Mouse (Mus musculus): ENCODE data around the gene Tbx19. TPM values are rescaled to one million over a fixed set of nuclear protein-coding genes. Genes with fewer than 3 reads are reported as not detected.

Gene Tbx19
- polyA plus RNA-seq, 1 experiment from 2014 or later = not detected

GRCm38 (mm10) chr1:165132187-165132877, 28.2 kb downstream of the Tbx19 start:
- Histone ChIP-seq H3K9me3 (no peaks in the 10 kb centered on the region), H3K4me2 (no peak overlapping the region), H3K36me3 (replicated peaks) (no peaks in the 10 kb centered on the region), H3K9ac (no peak overlapping the region), H3K27ac (no peak overlapping the region), H3K27me3 (no peaks in the 10 kb centered on the region), H3K4me3 (replicated peaks) (no peak overlapping the region), H3K4me1 (no peaks in the 10 kb centered on the region)
- peak; percentile 44; the same call in 1 of the 2 replicates for ATAC-seq (ENCODE audit: low FRiP score)
- WGBS = 77% methylated on average over 14 of the region's 14 CpGs

- H3K27me3 ChIP-seq = no peaks in the 10 kb centered on the region
- ATAC-seq (ENCODE audit: low FRiP score) = no peak
- H3K4me3 ChIP-seq (replicated peaks) = no peak overlapping the region
- no peak overlapping the region for H3K27ac ChIP-seq
- WGBS = 71% methylated on average over 5 of the region's 5 CpGs
- no peaks in the 10 kb centered on the region for H3K36me3 ChIP-seq (replicated peaks)
- H3K9ac ChIP-seq = no peak overlapping the region
- no peaks in the 10 kb centered on the region for H3K4me1 ChIP-seq
- no peaks in the 10 kb centered on the region for H3K9me3 ChIP-seq
- no peak overlapping the region for H3K4me2 ChIP-seq
Observed at GRCm38 (mm10) chr1:165129573-165129972, 31.0 kb downstream of the Tbx19 start.

GRCm38 (mm10) chr1:165121096-165121495, 39.5 kb downstream of the Tbx19 start:
- Histone ChIP-seq H3K9me3 (no peaks in the 10 kb centered on the region), H3K27me3 (peaks cover 14% of the 10 kb centered on the region), H3K9ac (no peak overlapping the region), H3K4me1 (peaks cover 15% of the 10 kb centered on the region; the same call in 1 of the 2 replicates), H3K36me3 (replicated peaks) (no peaks in the 10 kb centered on the region), H3K27ac (no peak overlapping the region), H3K4me3 (replicated peaks) (no peak overlapping the region), H3K4me2 (no peak overlapping the region)
- ATAC-seq (ENCODE audit: low FRiP score) = no peak
- 88% methylated on average over 7 of the region's 7 CpGs for WGBS

- ATAC-seq (ENCODE audit: low FRiP score) = peak; percentile 85
- peaks cover 14% of the 10 kb centered on the region for H3K27me3 ChIP-seq
- no peaks in the 10 kb centered on the region for H3K9me3 ChIP-seq
- H3K4me3 ChIP-seq (replicated peaks) = no peak overlapping the region
- no peak overlapping the region for H3K27ac ChIP-seq
- H3K4me2 ChIP-seq = no peak overlapping the region; the same call in 1 of the 2 replicates
- H3K4me1 ChIP-seq = peaks cover 15% of the 10 kb centered on the region; the same call in 1 of the 2 replicates
- no peak overlapping the region for H3K9ac ChIP-seq
- 21% methylated on average over 21 of the region's 21 CpGs for WGBS
- no peaks in the 10 kb centered on the region for H3K36me3 ChIP-seq (replicated peaks)
Observed at GRCm38 (mm10) chr1:165120349-165120898, 40.1 kb downstream of the Tbx19 start.

- no peaks in the 10 kb centered on the region for H3K9me3 ChIP-seq
- ATAC-seq (ENCODE audit: low FRiP score) = peak; percentile 37
- no peak overlapping the region for H3K27ac ChIP-seq
- WGBS = 7% methylated on average over 9 of the region's 9 CpGs
- peak overlapping the region; percentile 36 for H3K4me2 ChIP-seq
- peaks cover 15% of the 10 kb centered on the region; the same call in 1 of the 2 replicates for H3K4me1 ChIP-seq
- H3K36me3 ChIP-seq (replicated peaks) = no peaks in the 10 kb centered on the region
- peaks cover 14% of the 10 kb centered on the region for H3K27me3 ChIP-seq
- H3K4me3 ChIP-seq (replicated peaks) = 0 out of 2 replicates have a peak overlapping the region, but pooled peaks have one; percentile 3
- no peak overlapping the region for H3K9ac ChIP-seq
Observed at GRCm38 (mm10) chr1:165119760-165120159, 40.8 kb downstream of the Tbx19 start.

- Histone ChIP-seq H3K27ac (no peak overlapping the region), H3K27me3 (peaks cover 14% of the 10 kb centered on the region), H3K36me3 (replicated peaks) (no peaks in the 10 kb centered on the region), H3K9ac (no peak overlapping the region), H3K9me3 (no peaks in the 10 kb centered on the region), H3K4me2 (no peak overlapping the region), H3K4me3 (replicated peaks) (no peak overlapping the region), H3K4me1 (peaks cover 15% of the 10 kb centered on the region; the same call in 1 of the 2 replicates)
- 45% methylated on average over 15 of the region's 15 CpGs for WGBS
- ATAC-seq (ENCODE audit: low FRiP score) = no peak
Observed at GRCm38 (mm10) chr1:165119011-165119726, 41.4 kb downstream of the Tbx19 start.

- H3K9ac ChIP-seq = no peak overlapping the region
- no peak for ATAC-seq (ENCODE audit: low FRiP score)
Observed at GRCm38 (mm10) chr1:165114460-165115175, 46.0 kb downstream of the Tbx19 start.

GRCm38 (mm10) chr1:165113700-165114099, 46.9 kb downstream of the Tbx19 start:
- Histone ChIP-seq H3K27ac (no peak overlapping the region), H3K9me3 (no peaks in the 10 kb centered on the region), H3K27me3 (0 out of 2 replicates have a peak, but pooled peaks cover 4% of the 10 kb centered on the region), H3K4me1 (peaks cover 10% of the 10 kb centered on the region), H3K4me2 (no peak overlapping the region), H3K36me3 (replicated peaks) (no peaks in the 10 kb centered on the region), H3K9ac (no peak overlapping the region), H3K4me3 (replicated peaks) (no peak overlapping the region)
- 23% methylated on average over 11 of the region's 11 CpGs for WGBS
- ATAC-seq (ENCODE audit: low FRiP score) = peak; percentile 45

More at GRCm38 (mm10) chr1:165114460-165115175, 46.0 kb downstream of the Tbx19 start:
- H3K27ac ChIP-seq = no peak overlapping the region
- WGBS = 46% methylated on average over 17 of the region's 17 CpGs
- 0 out of 2 replicates have a peak, but pooled peaks cover 4% of the 10 kb centered on the region for H3K27me3 ChIP-seq
- no peaks in the 10 kb centered on the region for H3K36me3 ChIP-seq (replicated peaks)
- H3K9me3 ChIP-seq = no peaks in the 10 kb centered on the region
- H3K4me3 ChIP-seq (replicated peaks) = no peak overlapping the region
- no peak overlapping the region; the same call in 1 of the 2 replicates for H3K4me2 ChIP-seq
- H3K4me1 ChIP-seq = peaks cover 17% of the 10 kb centered on the region

GRCm38 (mm10) chr1:165110659-165111058, 49.9 kb downstream of the Tbx19 start:
- Histone ChIP-seq H3K4me3 (replicated peaks) (no peak overlapping the region), H3K9ac (no peak overlapping the region), H3K4me2 (no peak overlapping the region), H3K4me1 (peaks cover 15% of the 10 kb centered on the region), H3K27ac (no peak overlapping the region), H3K9me3 (no peaks in the 10 kb centered on the region), H3K27me3 (no peaks in the 10 kb centered on the region), H3K36me3 (replicated peaks) (no peaks in the 10 kb centered on the region)
- no peak for ATAC-seq (ENCODE audit: low FRiP score)
- WGBS = 56% methylated on average over 2 of the region's 2 CpGs

GRCm38 (mm10) chr1:165109135-165109534, 51.4 kb downstream of the Tbx19 start:
- H3K9me3 ChIP-seq = no peaks in the 10 kb centered on the region
- no peaks in the 10 kb centered on the region for H3K27me3 ChIP-seq
- no peak for ATAC-seq (ENCODE audit: low FRiP score)
- no peaks in the 10 kb centered on the region for H3K36me3 ChIP-seq (replicated peaks)
- H3K27ac ChIP-seq = no peak overlapping the region; the same call in 1 of the 2 replicates
- H3K9ac ChIP-seq = no peak overlapping the region
- H3K4me2 ChIP-seq = no peak overlapping the region
- H3K4me3 ChIP-seq (replicated peaks) = no peak overlapping the region
- peaks cover 16% of the 10 kb centered on the region for H3K4me1 ChIP-seq
- 66% methylated on average over 5 of the region's 5 CpGs for WGBS

GRCm38 (mm10) chr1:165108477-165108876, 52.1 kb downstream of the Tbx19 start:
- no peak overlapping the region for H3K4me3 ChIP-seq (replicated peaks)
- H3K9ac ChIP-seq = no peak overlapping the region
- ATAC-seq (ENCODE audit: low FRiP score) = peak; percentile 52; the same call in 1 of the 2 replicates
- H3K9me3 ChIP-seq = no peaks in the 10 kb centered on the region
- peaks cover 10% of the 10 kb centered on the region; the same call in 1 of the 2 replicates for H3K4me1 ChIP-seq
- H3K27me3 ChIP-seq = no peaks in the 10 kb centered on the region
- H3K36me3 ChIP-seq (replicated peaks) = no peaks in the 10 kb centered on the region
- no peak overlapping the region for H3K27ac ChIP-seq
- no peak overlapping the region for H3K4me2 ChIP-seq
- 52% methylated on average over 5 of the region's 5 CpGs for WGBS

GRCm38 (mm10) chr1:165106011-165106385, 54.6 kb downstream of the Tbx19 start:
- Histone ChIP-seq H3K9ac (no peak overlapping the region), H3K36me3 (replicated peaks) (no peaks in the 10 kb centered on the region), H3K4me3 (replicated peaks) (no peak overlapping the region), H3K27me3 (no peaks in the 10 kb centered on the region), H3K27ac (no peak overlapping the region), H3K9me3 (no peaks in the 10 kb centered on the region), H3K4me2 (no peak overlapping the region), H3K4me1 (peaks cover 9% of the 10 kb centered on the region; the same call in 1 of the 2 replicates)
- 62% methylated on average over 2 of the region's 2 CpGs for WGBS
- no peak for ATAC-seq (ENCODE audit: low FRiP score)

Data from forebrain, embryonic 12.5 days (tissue).